Mouse (Mus musculus) adrenal gland, postnatal 10 days (tissue): ENCODE results near the gene Actbl2. TPM values are rescaled to one million over a fixed set of nuclear protein-coding genes. Genes with fewer than 3 reads are reported as not detected.
A peak's percentile ranks its signal among the peaks of the same experiment; 100 is the strongest.

ENCODE experiments used
- DNase-seq: peaks from one replicate; pipeline ENCODE4 v3.0.0; 2021; ENCODE audit warnings: mixed read lengths
- total RNA-seq, 2 experiments: library from RNA; stranded (reverse); gene quantifications; 2 replicates each; pipeline ENCODE4 v1.2.3; 2021

Actbl2 gene
- total RNA-seq, 2 experiments from 2014 or later, result not detected

DNA sequence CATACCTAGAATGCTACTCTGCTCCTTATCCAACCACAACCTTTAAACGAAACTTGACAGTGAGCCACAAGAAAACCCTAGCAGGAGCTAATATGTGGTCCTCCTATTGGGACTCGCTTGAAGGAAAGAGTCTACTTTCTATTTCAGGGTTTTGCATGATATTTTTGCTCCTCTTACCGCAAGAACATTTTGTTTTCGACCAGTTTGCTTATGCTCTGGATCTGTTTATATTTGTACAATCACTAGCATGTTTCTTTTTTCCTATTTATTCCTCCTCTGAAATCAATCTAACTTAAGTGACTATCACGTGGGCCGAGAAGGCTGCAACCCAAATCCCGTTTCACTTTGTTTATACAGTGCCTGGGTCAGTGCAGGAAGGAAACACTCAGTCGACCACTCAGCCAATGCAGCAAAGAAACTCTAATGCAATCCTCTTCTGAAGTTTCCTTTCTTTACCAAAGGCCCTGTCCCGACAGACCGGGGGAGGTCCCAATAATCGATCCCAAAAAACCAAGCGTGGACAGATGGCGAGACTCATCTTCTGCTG, 15.0 kb downstream of the Actbl2 start:
- DNase-seq, result no peak

GRCm38 (mm10) chr13:111271868-111272267, 17.1 kb downstream of the Actbl2 start:
- no peak for DNase-seq

- no peak for DNase-seq
These were observed 31.9 kb downstream of the Actbl2 start for GRCm38 (mm10) chr13:111286461-111287385.

- DNase-seq, result no peak
These were observed 36.5 kb downstream of the Actbl2 start for GRCm38 (mm10) chr13:111291161-111291957.

GRCm38 (mm10) chr13:111291958-111292493, 37.2 kb downstream of the Actbl2 start:
- peak; percentile 27 for DNase-seq

DNA sequence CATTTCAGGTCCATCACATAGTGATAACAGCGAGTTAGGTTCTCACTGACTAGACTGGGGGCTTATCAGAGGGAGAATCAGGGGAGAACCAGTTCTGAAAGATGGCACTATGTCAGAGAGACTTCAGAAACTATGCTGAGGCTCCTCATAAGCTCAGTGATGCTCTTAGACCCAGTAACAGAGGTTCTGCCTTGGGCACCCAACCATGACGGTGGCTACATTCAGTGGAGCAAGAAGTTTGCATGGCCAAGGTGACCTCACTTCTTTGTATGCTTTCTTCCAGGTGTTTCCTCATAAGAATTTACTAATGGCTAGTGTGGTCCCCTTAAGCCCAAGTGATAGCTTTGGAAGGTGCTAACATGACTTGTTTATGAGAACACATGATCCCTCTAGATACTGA, 38.7 kb downstream of the Actbl2 start:
- DNase-seq, result no peak

DNA sequence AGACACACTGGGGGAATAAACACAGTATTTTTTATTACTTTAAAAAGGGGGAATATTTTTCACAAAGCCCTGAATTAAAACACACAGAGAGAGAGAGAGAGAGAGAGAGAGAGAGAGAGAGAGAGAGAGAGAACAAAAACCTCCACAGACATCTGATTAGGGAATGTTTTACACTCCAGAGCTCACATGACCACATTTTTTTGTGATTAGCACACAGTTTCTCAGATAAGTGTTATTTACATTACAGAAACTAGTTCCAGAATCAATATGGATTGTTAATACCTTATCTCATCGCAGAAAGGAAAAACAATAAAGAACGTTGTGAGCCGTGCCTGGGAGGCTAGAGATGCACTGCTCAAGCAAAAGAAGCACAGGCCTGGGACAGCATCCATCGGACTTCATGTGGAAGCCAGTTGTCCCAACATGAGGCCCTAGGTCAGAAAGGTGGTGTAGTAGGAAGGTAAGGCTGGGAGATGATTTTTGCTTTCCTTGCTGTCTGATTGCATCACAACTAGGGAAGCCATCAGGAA, 40.2 kb downstream of the Actbl2 start:
- no peak for DNase-seq

- DNase-seq, result no peak
These were observed 41.2 kb downstream of the Actbl2 start for GRCm38 (mm10) chr13:111296029-111296428.

DNA sequence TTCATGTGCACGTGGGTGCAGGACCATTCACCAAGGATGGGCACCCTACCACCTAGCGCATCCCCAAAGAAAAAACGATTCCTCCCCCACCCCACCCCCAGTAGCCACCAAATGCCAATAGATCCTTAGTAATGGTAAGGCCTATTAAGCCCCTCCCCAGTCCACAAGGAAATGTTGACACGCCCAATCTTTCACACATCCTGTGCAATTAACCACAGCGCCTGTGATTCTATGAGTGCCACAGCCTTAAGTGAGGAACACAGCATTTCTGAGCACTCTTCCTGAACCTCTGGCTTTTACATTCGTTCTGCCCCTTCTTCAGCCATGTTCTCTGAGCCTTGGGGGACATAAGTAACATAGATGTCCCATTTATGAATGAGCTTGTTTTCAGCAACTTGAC, 42.8 kb downstream of the Actbl2 start:
- DNase-seq, result no peak

DNA sequence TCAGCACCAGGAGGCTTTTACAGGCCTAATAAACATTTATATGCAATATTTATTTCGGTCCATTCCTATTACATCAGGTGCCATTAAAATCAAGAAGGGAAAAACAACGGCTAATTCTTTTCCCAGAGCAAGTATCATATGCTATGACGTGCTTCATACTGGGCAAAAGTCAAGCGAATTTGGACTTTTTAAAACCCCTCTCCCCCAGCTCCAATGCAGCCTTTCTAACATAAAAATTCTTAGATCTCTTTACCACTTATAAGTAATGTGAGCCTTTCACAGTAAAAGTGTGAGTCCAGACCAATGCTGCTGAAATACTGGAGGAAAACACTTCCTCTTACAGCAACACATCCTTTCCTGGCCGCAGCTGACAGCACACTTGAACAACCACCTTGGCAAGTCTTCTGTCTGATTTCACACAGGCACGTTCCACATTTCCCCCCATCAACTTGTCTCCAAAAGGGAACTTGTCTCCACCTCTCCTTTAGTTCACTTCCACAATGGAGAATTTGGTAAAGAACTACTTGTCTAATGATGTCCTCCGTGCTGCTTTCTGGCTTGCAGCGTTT, 44.4 kb downstream of the Actbl2 start:
- DNase-seq, result no peak

GRCm38 (mm10) chr13:111300846-111301245, 46.0 kb downstream of the Actbl2 start:
- no peak for DNase-seq

- no peak for DNase-seq
These were observed 46.6 kb downstream of the Actbl2 start for GRCm38 (mm10) chr13:111301431-111301830.

- DNase-seq, result no peak
These were observed 49.4 kb downstream of the Actbl2 start for GRCm38 (mm10) chr13:111304194-111304593.

DNA sequence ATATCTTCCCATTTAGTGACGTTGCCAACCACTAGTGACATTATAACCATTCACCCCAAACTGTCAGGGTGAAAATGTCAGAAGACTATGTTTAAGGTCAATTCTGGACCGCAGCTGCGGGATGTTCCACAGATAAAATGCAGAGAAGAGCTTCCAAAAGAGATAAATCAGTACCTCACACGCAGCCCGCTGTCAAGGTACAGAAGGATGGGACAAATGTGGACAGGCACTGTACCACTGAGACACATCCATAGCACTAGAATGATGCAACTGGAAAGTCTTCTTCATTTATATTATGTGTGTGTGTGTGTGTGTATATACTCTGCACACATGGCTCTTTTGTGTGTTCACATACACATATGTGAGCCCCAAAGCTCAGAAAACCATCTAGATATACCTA, 49.9 kb downstream of the Actbl2 start:
- no peak for DNase-seq

Other genes starting within 250 kb of the Actbl2 start
- gene Gpbp1, start 235.1 kb downstream of the Actbl2 start, total RNA-seq, result 10 to 100 TPM; 68.7 to 69.8 TPM